Mouse (Mus musculus) MEL (cell line): ENCODE data around the gene Gal3st3.

Experiments
- CHD2 ChIP-seq: IDR thresholded peaks from 2 replicates; pipeline ENCODE4 v1.6.1; 2011; ENCODE audit warnings: low read length, improper control_type of control experiment
- POLR2A ChIP-seq, 2 experiments: IDR thresholded peaks; 2 replicates each; pipeline ENCODE4 v1.6.1; 2011 to 2012; ENCODE audit warnings: low read length in 2 of 2, mild to moderate bottlenecking in 2 of 2, control low read depth in 1 of 2, improper control_type of control experiment in 1 of 2, low read depth in 1 of 2, moderate library complexity in 1 of 2; ENCODE audit not compliant: control insufficient read depth in 1 of 2, insufficient read depth in 1 of 2, poor library complexity in 1 of 2
- TCF12 ChIP-seq: IDR thresholded peaks from 2 replicates; pipeline ENCODE4 v1.6.1; 2014; ENCODE audit warnings: low read depth, mild to moderate bottlenecking, inconsistent platforms, low read length, improper control_type of control experiment, moderate library complexity
- USF2 ChIP-seq, 2 experiments: IDR thresholded peaks; 2 replicates each; pipeline ENCODE4 v1.6.1; 2011 to 2012; ENCODE audit warnings: improper control_type of control experiment in 2 of 2, low read length in 2 of 2, borderline replicate concordance in 1 of 2, inconsistent platforms in 1 of 2, low read depth in 1 of 2, mild to moderate bottlenecking in 1 of 2; ENCODE audit not compliant: insufficient read depth in 1 of 2
- ZKSCAN1 ChIP-seq: IDR thresholded peaks from 2 replicates; pipeline ENCODE4 v1.6.1; 2012; ENCODE audit warnings: low read depth, mild to moderate bottlenecking, inconsistent platforms, low read length, improper control_type of control experiment, moderate library complexity

DNA sequence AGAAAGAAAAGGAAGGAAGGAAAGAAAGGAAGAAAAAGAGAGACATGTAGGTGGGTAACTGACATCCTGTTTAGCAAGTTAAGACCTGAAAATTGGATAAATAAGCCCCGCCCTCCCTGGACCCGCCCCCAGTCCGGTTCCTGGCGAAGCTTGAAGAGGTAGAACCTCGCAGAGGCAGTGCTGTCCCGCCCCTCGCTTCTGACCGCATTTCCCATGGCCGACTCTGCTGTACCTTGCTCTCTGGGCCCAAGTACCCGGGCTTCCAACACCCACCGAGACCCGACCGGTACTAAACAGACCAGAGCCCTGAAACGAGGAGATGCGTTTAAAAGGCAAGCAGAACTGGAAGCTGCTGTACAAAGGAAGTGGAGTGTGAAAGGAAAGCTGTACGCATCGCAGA lies 25.7 kb downstream of the Gal3st3 start:
- TF ChIP-seq ZKSCAN1 (no peak), TCF12 (no peak), CHD2 (no peak), POLR2A (IDR thresholded peaks at IDR 0.05; ENCODE audit: control insufficient read depth in 1 of 2, insufficient read depth in 1 of 2, low read depth in 1 of 2, low read length in 2 of 2, poor library complexity in 1 of 2) (no peak), USF2 (IDR thresholded peaks at IDR 0.05; ENCODE audit: borderline replicate concordance in 1 of 2, insufficient read depth in 1 of 2, low read depth in 1 of 2, low read length in 2 of 2) (no peak)
